Mouse (Mus musculus) spleen, adult 2 months (tissue): ENCODE results near the gene Casp8. TPM values are rescaled to one million over a fixed set of nuclear protein-coding genes. Genes with fewer than 3 reads are reported as not detected.
"Not testable (repeated sequence)": the region's sequence is repeated elsewhere in the genome, so short reads cannot be mapped to it uniquely, and the experiment has no call there.

ENCODE experiments used
- DNase-seq, 2 experiments: peaks; one replicate each; pipeline versions ENCODE4 v3.0.0 to v3.0.0-alpha.2; 2012 to 2021; ENCODE audit warnings: low spot score in 2 of 2, low read depth in 1 of 2
- H3K27ac ChIP-seq: fragments of 200-500 bp; 2 replicates; pipeline ENCODE4 v1.5.1; 2012; ENCODE audit warnings: low read length, inconsistent platforms; ENCODE audit not compliant: insufficient read depth
- H3K27me3 ChIP-seq: fragments of 200-500 bp; 2 replicates; pipeline ENCODE4 v1.6.1; 2012; ENCODE audit warnings: mild to moderate bottlenecking, moderate library complexity, low read length, inconsistent platforms; ENCODE audit not compliant: control insufficient read depth, insufficient read depth
- H3K36me3 ChIP-seq: fragments of 200-500 bp; 2 replicates; pipeline ENCODE4 v1.6.1; 2012; ENCODE audit warnings: mild to moderate bottlenecking, low read length, inconsistent platforms; ENCODE audit not compliant: control insufficient read depth, insufficient read depth
- H3K4me1 ChIP-seq: fragments of 200-500 bp; 2 replicates; pipeline ENCODE4 v1.6.1; 2011; ENCODE audit warnings: inconsistent platforms; ENCODE audit not compliant: control insufficient read depth, insufficient read depth, insufficient read length
- H3K4me3 ChIP-seq: fragments of 200-500 bp; 2 replicates; pipeline ENCODE4 v1.5.1; 2011; ENCODE audit warnings: mild to moderate bottlenecking, inconsistent platforms; ENCODE audit not compliant: insufficient read depth, insufficient read length; ENCODE audit errors: extremely low read depth
- CTCF ChIP-seq: fragments of 200-500 bp; IDR thresholded peaks from 2 replicates; pipeline ENCODE4 v1.5.1; 2011; ENCODE audit warnings: mild to moderate bottlenecking, inconsistent platforms; ENCODE audit not compliant: insufficient read depth, insufficient read length, insufficient replicate concordance; ENCODE audit errors: extremely low read depth
- POLR2A ChIP-seq: fragments of 200-500 bp; IDR thresholded peaks from 2 replicates; pipeline ENCODE4 v1.6.1; 2011; ENCODE audit warnings: low read depth, low read length, inconsistent platforms
- WGBS: fragments of 180-500 bp; shearing (Covaris S2); methylation state at CpG from one replicate; pipeline ENCODE4 v1.1.7; 2018; 5-methylcytosine and 5-hydroxymethylcytosine counted together
- polyA plus RNA-seq: library from polyadenylated mRNA; depleted of rRNA; stranded (reverse); fragments of >200 nt; gene quantifications from 2 replicates; pipeline ENCODE4 v1.2.3, GENCODE M21; 2012; rRNA removed

The Casp8 gene
- 5.6 and 6.3 TPM in 2 replicates for polyA plus RNA-seq

DNA sequence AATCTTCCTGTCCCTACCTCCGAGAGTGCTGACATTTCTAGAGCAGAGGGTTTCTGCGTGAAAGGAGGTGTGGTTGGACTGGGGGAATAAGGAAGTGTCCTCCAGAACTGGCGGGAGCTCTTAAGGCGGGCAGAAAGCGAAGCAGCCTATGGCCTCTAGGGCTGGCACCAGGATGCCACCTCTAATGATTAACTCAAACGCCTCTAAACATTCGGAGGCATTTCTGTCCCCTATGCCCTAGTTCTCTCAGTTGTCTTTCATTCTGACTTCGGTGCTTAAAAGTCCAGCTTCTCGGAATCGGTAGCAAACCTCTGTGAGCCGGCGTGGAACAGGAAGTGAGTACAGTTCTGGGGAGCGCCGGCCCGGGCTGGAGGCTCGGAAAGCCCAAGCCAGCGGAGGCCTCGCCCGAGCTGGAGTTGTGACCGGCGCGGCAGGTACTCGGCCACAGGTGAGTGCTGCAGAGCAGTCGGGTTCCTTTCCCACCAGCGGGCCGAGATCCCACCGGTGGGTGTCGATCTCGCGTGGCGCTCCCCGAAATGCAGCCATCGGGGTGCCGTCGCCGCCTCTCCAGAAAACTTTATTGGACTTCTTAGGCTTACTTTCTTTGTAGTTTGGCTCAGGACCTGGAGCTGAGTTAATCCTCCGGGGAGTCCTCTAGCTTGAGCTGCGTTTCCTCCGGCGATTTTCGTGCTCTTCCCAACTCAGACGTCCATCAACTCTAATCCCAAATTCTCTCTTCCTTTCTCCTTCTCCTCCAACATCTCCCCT, at the start of gene Casp8:
Gene Casp8, plus strand, starts transcription at position 84 of the 768 bp plus-strand sequence.
- DNase-seq = peak in 1 of 2 experiments; percentile 40
- no peaks in the 10 kb centered on the region for H3K4me1 ChIP-seq
- WGBS = under 1% methylated on average over 42 of the region's 42 CpGs
- peak within 1 kb of the TSS; percentile 93 for H3K27ac ChIP-seq
- peak; percentile 24 for TF ChIP-seq POLR2A
- TF ChIP-seq CTCF = 0 out of 2 replicates have a peak, but pooled peaks have one; percentile 3
- H3K27me3 ChIP-seq = no peaks in the 10 kb centered on the region
- H3K36me3 ChIP-seq = peaks cover 7% of the 10 kb centered on the region; the same call in 1 of the 2 replicates
- peak within 1 kb of the TSS; percentile 89 for H3K4me3 ChIP-seq

DNA sequence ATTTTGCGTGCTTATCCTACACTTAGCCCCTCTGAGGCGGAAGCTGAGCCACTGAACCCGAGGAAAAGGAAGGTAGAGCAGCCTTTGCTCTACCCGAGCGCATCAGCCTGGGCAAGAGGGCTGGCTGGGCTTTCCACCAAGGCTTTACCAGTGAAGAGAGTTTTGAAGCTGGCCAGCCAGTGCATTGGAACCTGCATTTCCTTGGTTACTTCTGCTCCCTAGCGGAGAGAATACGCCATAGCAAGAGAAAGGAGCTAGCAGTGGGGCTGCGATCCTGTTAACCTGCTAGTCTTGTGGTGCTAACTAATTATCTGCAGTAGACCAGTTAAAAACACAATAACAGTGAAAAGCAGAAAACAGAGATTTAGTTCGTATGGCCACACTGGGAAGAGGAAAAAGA, 48.3 kb upstream of the Casp8 start:
- Histone ChIP-seq H3K36me3 (peaks cover 39% of the 10 kb centered on the region), H3K4me3 (no peak overlapping the region), H3K4me1 (peaks cover 3% of the 10 kb centered on the region; the same call in 1 of the 2 replicates), H3K27ac (no peak overlapping the region), H3K27me3 (no peaks in the 10 kb centered on the region)
- DNase-seq = peak in 1 of 2 experiments; percentile 15
- TF ChIP-seq POLR2A = no peak
- TF ChIP-seq CTCF = peak; percentile 30; the same call in 1 of the 2 replicates
- 87% methylated on average over 9 of the region's 9 CpGs for WGBS

DNA sequence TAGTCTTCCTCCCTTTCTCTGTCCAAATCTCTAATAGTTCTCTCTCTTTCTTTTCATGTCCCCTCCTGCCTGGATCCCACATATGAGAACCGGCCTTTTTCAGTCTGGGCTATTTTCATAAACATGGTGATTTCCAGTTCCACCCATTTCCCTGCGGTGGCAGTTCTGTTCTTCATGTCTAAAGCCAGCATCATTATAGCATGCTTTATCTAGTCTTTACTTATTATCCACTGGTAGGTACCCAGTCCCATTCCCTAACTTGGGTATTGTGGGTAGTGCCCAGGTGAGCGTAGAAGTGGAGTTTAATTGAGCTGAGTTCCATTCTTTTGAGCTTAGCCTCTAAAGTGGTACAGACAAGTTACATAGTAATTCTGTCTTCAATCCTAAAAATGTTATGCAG, 35.7 kb upstream of the Casp8 start:
- DNase-seq = no peak
- TF ChIP-seq CTCF (no peak), POLR2A (no peak)
- Histone ChIP-seq H3K27ac (no peak overlapping the region), H3K36me3 (peaks cover 17% of the 10 kb centered on the region), H3K4me3 (no peak overlapping the region), H3K27me3 (no peaks in the 10 kb centered on the region), H3K4me1 (no peaks in the 10 kb centered on the region)
- WGBS = 90% methylated on average over 3 of the region's 3 CpGs

DNA sequence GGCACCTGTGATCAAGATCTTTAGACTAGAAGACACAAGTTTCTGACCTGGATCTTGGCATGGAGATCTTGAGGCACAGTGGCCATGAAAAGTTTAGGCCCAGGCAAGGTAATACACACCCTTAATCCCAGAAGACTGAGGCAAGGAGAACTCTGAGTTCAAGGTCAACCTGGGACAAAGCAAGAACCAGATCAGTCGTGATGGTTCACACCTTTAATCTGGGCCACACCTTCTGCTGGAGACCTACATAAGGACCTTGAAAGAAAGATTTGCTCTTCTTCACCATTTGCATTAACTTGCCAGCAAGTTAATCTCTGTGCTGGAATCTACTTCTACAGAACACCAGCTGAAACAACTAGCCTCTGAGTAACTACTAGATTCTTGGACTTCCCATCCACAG, 34.6 kb upstream of the Casp8 start:
- Histone ChIP-seq H3K4me3 (no peak overlapping the region), H3K27ac (no peak overlapping the region), H3K36me3 (peaks cover 9% of the 10 kb centered on the region), H3K4me1 (no peaks in the 10 kb centered on the region), H3K27me3 (no peaks in the 10 kb centered on the region)
- WGBS = 88% methylated on average over 1 of the region's 1 CpGs
- DNase-seq = no peak
- TF ChIP-seq POLR2A (no peak), CTCF (no peak)

DNA sequence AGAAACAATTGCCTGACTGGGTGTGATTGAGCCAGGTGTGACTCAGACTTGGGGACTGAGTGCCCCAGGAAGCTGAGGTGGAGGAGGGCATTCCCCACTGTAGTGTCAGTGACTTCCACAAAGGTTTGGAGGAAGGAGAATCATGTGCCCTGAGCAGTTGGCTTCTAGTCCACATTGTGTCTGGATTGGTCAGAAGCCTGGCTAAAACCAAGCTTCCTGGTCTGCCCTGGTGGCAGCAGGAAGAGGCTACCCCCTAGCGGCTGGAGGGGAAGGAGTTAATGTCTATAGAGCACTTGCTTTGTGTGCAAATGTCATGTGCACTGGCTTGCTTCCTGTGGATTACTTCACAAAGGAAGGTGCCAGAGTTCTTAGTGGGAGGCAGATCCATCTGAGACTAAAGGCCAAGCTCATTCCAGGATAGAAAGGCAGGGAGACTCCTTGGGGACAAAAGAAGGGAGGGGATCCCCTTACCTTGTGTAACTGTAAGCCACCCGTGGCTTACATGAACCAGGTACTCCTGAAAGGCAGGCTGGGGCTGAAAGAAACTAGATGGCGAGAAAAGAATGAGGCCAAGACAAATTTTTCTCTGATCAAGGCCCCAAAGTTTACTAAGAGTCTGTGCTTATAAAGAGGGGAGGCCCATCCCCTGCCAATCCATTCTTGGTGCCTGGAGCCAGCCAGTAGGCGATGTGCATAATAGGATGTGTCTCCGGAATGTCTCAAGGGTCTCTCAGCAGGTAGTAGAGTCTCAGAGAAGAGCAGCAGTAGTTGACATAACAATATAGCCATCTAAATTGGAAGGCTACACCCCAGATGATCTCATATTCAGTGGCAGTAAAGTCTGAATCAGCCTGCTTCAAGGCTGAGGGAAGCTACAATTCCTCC, 33.5 kb upstream of the Casp8 start:
- WGBS = 68% methylated on average over 5 of the region's 5 CpGs
- H3K36me3 ChIP-seq, H3K27me3 ChIP-seq, H3K27ac ChIP-seq, H3K4me3 ChIP-seq, H3K4me1 ChIP-seq, DNase-seq: not testable (repeated sequence)

DNA sequence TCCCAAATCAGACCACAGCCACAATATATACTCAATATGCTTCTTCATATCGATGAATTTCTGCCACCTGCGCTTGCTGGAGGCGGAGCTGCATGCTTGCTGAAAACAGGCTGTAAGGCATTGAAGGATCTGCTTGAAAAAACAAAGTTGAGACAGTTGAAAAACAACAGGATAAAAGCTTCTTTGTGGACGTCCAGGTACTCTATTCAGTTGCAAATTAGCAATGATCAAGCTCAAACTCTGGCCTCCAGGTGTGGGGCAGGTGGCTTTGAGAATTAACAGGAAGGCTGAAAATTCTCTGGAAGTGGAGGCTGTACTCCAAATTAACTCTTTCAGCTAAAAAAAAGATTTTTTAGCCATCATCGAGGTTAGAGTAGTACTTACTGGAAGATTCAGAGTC, 32.6 kb upstream of the Casp8 start:
- no peak for DNase-seq
- TF ChIP-seq POLR2A (no peak), CTCF (no peak)
- Histone ChIP-seq H3K36me3 (peaks cover 3% of the 10 kb centered on the region), H3K27me3 (no peaks in the 10 kb centered on the region), H3K27ac (no peak overlapping the region), H3K4me3 (no peak overlapping the region), H3K4me1 (no peaks in the 10 kb centered on the region)
- 93% methylated on average over 5 of the region's 5 CpGs for WGBS

DNA sequence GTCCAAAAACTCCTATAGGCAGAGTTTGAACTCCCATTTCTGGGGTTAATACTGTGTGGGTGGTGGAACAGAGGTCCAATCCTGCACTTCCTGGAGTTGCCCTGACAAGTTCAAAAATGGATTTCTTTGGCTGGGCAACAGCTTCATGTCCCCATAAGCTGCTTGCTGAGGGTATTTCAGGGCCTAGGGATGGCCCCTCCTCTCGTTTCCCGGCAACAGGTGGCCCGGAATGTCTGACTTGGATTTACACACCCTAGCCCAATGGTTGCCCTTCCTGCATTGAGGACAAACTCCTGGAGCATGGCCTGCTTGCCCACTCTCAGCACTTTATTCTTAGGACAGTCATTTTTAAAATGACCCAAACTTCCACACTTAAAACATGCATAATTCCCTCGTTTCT, 28.7 kb upstream of the Casp8 start:
- not testable (repeated sequence) for H3K36me3 ChIP-seq, H3K27ac ChIP-seq, H3K4me1 ChIP-seq, H3K27me3 ChIP-seq, H3K4me3 ChIP-seq, DNase-seq
- 86% methylated on average over 4 of the region's 4 CpGs for WGBS
